Mouse (Mus musculus) frontal cortex, adult 2 months (tissue): ENCODE measurements around the gene Atat1. TPM values are rescaled to one million over a fixed set of nuclear protein-coding genes. Genes with fewer than 3 reads are reported as not detected.
"Not testable (repeated sequence)": the region's sequence is repeated elsewhere in the genome, so short reads cannot be mapped to it uniquely, and the experiment has no call there.

Source experiments
- DNase-seq, 2 experiments: peaks; one replicate each; pipeline ENCODE4 v3.0.0; 2022; ENCODE audit warnings: low spot score in 1 of 2; ENCODE audit errors: extremely low spot score in 1 of 2
- polyA plus RNA-seq: library from polyadenylated mRNA; depleted of rRNA; stranded (reverse); fragments of >200 nt; gene quantifications from 2 replicates; pipeline ENCODE4 v1.2.3, GENCODE M21; 2012; rRNA removed

The Atat1 gene
- polyA plus RNA-seq: 103 and 109 TPM in 2 replicates

GRCm38 (mm10) chr17:35909919-35910369 lies at the start of gene Atat1:
Atat1 (minus strand) TSS chr17:35910075.
- peak; percentile 88 to 95 for DNase-seq

GRCm38 (mm10) chr17:35958533-35959223 lies 48.8 kb upstream of the Atat1 start:
- DNase-seq: peak in 1 of 2 experiments; percentile 33

- DNase-seq: no peak
These were observed 44.8 kb upstream of the Atat1 start for GRCm38 (mm10) chr17:35954665-35955064.

- DNase-seq: not testable (repeated sequence)
These were observed 42.7 kb upstream of the Atat1 start for GRCm38 (mm10) chr17:35952559-35952958.

- DNase-seq: not testable (repeated sequence)
These were observed 41.1 kb upstream of the Atat1 start for GRCm38 (mm10) chr17:35950946-35951345.

- no peak for DNase-seq
These were observed 30.1 kb upstream of the Atat1 start for GRCm38 (mm10) chr17:35939941-35940340.

- no peak for DNase-seq
These were observed 29.2 kb upstream of the Atat1 start for GRCm38 (mm10) chr17:35939108-35939507.

- peak in 1 of 2 experiments; percentile 63 for DNase-seq
These were observed 27.9 kb upstream of the Atat1 start for GRCm38 (mm10) chr17:35937700-35938348.

GRCm38 (mm10) chr17:35935763-35936162 lies 25.9 kb upstream of the Atat1 start:
- DNase-seq: not testable (repeated sequence)

GRCm38 (mm10) chr17:35932608-35933007 lies 22.7 kb upstream of the Atat1 start:
- DNase-seq: no peak

GRCm38 (mm10) chr17:35930627-35931026 lies 20.8 kb upstream of the Atat1 start:
- no peak for DNase-seq

- DNase-seq: no peak
These were observed 19.7 kb upstream of the Atat1 start for GRCm38 (mm10) chr17:35929534-35929933.

- DNase-seq: no peak
These were observed 17.6 kb upstream of the Atat1 start for GRCm38 (mm10) chr17:35927471-35927870.

GRCm38 (mm10) chr17:35923281-35923680 lies 13.4 kb upstream of the Atat1 start:
- DNase-seq: no peak

GRCm38 (mm10) chr17:35922566-35922965 lies 12.7 kb upstream of the Atat1 start:
- DNase-seq: no peak

- no peak for DNase-seq
These were observed 11.8 kb upstream of the Atat1 start for GRCm38 (mm10) chr17:35921710-35922109.

GRCm38 (mm10) chr17:35920862-35921562 lies 11.1 kb upstream of the Atat1 start:
- peak in 1 of 2 experiments; percentile 60 for DNase-seq

- no peak for DNase-seq
These were observed 10.5 kb upstream of the Atat1 start for GRCm38 (mm10) chr17:35920384-35920783.

- DNase-seq: no peak
These were observed 10.0 kb upstream of the Atat1 start for GRCm38 (mm10) chr17:35919864-35920301.

GRCm38 (mm10) chr17:35919060-35919715 lies 9.3 kb upstream of the Atat1 start:
- DNase-seq: peak; percentile 95 to 97
